Mouse (Mus musculus) forebrain, embryonic 10.5 days (tissue): Measurements from ENCODE around the gene Fasn. TPM values are rescaled to one million over a fixed set of nuclear protein-coding genes. Genes with fewer than 3 reads are reported as not detected.
"Not testable (repeated sequence)": the region's sequence is repeated elsewhere in the genome, so short reads cannot be mapped to it uniquely, and the experiment has no call there.

ENCODE experiments used
- DNase-seq: peaks from one replicate; pipeline ENCODE4 v3.0.0-alpha.2; 2017; ENCODE audit warnings: low spot score; ENCODE audit errors: extremely low spot score
- H3K27ac ChIP-seq: fragments of 300-500 bp; sonication (generic); 2 replicates; pipeline ENCODE4 v1.5.1; 2016; ENCODE audit warnings: mild to moderate bottlenecking
- H3K27me3 ChIP-seq: fragments of 300-500 bp; sonication (generic); 2 replicates; pipeline ENCODE4 v1.6.1; 2016; ENCODE audit warnings: mild to moderate bottlenecking; ENCODE audit not compliant: poor library complexity, severe bottlenecking
- H3K36me3 ChIP-seq: fragments of 300-500 bp; sonication (generic); replicated peaks from 2 replicates; pipeline ENCODE4 v1.6.1; 2016; ENCODE audit warnings: mild to moderate bottlenecking, moderate library complexity
- H3K4me1 ChIP-seq: fragments of 300-500 bp; sonication (generic); 2 replicates; pipeline ENCODE4 v1.6.1; 2016
- H3K4me3 ChIP-seq: fragments of 300-500 bp; sonication (generic); 2 replicates; pipeline ENCODE4 v1.5.1; 2016; ENCODE audit warnings: mild to moderate bottlenecking, moderate library complexity
- H3K9me3 ChIP-seq: fragments of 300-500 bp; sonication (generic); 2 replicates; pipeline ENCODE4 v1.6.1; 2016; ENCODE audit warnings: mild to moderate bottlenecking, moderate library complexity
- WGBS: fragments of 180-500 bp; shearing (Covaris S2); methylation state at CpG from one replicate; pipeline ENCODE4 v1.1.7; 2016; 5-methylcytosine and 5-hydroxymethylcytosine counted together
- polyA plus RNA-seq: library from polyadenylated mRNA; unstranded; fragments of >200 nt; fragmentation: Nextera tagmentation; extraction: Ambion mirVana; gene quantifications from 2 replicates; pipeline ENCODE4 v1.2.1, GENCODE M21; 2016

Gene Fasn
- polyA plus RNA-seq, 1 experiment from 2014 or later = 144 TPM

DNA sequence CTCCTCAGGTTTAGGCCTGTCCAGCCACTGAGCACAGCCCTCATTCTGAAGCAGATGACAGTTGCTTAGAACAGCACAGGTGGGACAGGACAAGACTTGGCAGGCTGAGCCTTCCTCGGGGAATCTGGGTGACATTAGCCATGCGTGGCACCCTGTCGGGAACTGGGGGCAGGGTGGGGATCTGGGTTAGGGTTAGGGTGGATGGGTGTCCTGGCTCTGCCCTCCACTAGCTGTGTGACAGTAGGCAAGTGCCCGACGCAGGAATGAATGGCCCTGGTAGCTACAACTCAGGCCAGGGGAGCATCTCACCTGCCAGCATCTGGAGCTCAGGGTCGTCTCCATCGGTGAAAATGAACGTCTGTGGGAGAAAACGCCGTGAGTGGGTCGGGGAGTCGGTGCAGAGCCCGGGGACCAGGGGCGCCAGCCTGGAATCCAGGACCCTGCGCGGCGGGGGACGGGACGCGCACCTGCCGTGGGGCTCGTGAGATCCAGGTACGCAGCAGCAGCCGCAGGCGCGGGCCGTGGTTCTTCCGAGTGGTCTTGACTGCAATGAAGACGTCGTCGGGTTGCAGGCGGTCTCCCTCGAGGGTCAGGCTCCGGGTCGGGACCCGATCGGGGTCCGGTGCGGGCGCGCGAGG, 40.8 kb downstream of the Fasn start:
- Histone ChIP-seq H3K4me3 (peak overlapping the region; percentile 99), H3K9me3 (no peaks in the 10 kb centered on the region), H3K27ac (peak overlapping the region; percentile 89), H3K27me3 (peaks cover 14% of the 10 kb centered on the region), H3K4me1 (peaks cover 31% of the 10 kb centered on the region), H3K36me3 (peaks cover 62% of the 10 kb centered on the region)
- WGBS = 2% methylated on average over 42 of the region's 42 CpGs
- no peak for DNase-seq

DNA sequence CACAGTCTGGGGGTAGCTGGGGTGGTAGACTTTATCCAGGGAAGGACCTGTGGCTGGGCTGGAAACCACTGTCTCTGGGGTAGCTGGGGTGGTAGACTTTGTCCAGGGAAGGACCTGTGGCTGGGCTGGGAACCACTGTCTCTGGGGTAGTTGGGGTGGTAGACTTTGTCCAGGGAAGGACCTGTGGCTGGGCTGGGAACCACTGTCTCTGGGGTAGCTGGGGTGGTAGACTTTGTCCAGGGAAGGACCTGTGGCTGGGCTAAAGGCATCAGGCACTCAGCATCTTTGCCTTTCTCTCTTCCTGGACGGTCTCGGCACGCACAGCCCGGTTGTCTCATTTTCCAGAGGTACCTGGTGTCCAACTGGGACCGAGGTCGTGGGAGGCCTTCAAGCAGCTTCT, 43.0 kb downstream of the Fasn start:
- H3K27ac ChIP-seq, H3K9me3 ChIP-seq, H3K4me3 ChIP-seq, DNase-seq: not testable (repeated sequence)
- WGBS = 98% methylated on average over 6 of the region's 6 CpGs
- Histone ChIP-seq H3K4me1 (peaks cover 41% of the 10 kb centered on the region), H3K27me3 (peaks cover 14% of the 10 kb centered on the region), H3K36me3 (peaks cover 40% of the 10 kb centered on the region)

GRCm38 (mm10) chr11:120779876-120780275, 44.5 kb downstream of the Fasn start:
- no peak for DNase-seq

DNA sequence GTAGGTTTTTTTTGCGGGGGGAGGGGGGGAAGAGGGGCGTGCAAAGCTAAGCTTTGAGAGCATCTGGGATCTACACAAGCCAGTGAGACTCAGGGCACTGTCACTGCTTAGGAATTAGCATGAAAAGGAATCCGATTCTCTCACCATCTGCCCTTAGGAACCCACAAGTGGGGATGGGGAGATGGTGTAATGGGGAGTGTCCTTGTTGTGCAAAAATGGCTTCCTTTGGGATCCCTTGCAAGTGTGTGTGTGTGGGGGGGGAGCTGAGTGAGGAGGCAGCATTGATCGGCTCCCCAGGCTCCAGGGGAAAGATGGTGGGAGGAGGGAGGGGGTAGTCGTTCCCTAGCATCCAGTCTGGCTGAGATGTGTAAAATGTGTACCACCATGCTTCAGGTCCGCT, 47.2 kb downstream of the Fasn start:
- Histone ChIP-seq H3K27me3 (no peaks in the 10 kb centered on the region), H3K9me3 (no peaks in the 10 kb centered on the region), H3K36me3 (peaks cover 20% of the 10 kb centered on the region), H3K4me1 (peaks cover 16% of the 10 kb centered on the region), H3K4me3 (no peak overlapping the region), H3K27ac (no peak overlapping the region)
- DNase-seq = no peak
- 37% methylated on average over 6 of the region's 6 CpGs for WGBS

More at GRCm38 (mm10) chr11:120779876-120780275, 44.5 kb downstream of the Fasn start:
- H3K27me3 ChIP-seq = peaks cover 14% of the 10 kb centered on the region
- no peaks in the 10 kb centered on the region for H3K9me3 ChIP-seq
- WGBS = 76% methylated on average over 1 of the region's 1 CpGs
- peaks cover 33% of the 10 kb centered on the region for H3K4me1 ChIP-seq
- no peak overlapping the region for H3K4me3 ChIP-seq
- H3K27ac ChIP-seq = no peak overlapping the region
- H3K36me3 ChIP-seq = peaks cover 28% of the 10 kb centered on the region

GRCm38 (mm10) chr11:120775774-120776469, 48.4 kb downstream of the Fasn start:
- Histone ChIP-seq H3K36me3 (peaks cover 11% of the 10 kb centered on the region), H3K27me3 (no peaks in the 10 kb centered on the region), H3K9me3 (no peaks in the 10 kb centered on the region), H3K4me1 (peaks cover 16% of the 10 kb centered on the region), H3K27ac (no peak overlapping the region), H3K4me3 (peak overlapping the region; percentile 13; the same call in 1 of the 2 replicates)
- 30% methylated on average over 15 of the region's 15 CpGs for WGBS
- DNase-seq = peak; percentile 91

DNA sequence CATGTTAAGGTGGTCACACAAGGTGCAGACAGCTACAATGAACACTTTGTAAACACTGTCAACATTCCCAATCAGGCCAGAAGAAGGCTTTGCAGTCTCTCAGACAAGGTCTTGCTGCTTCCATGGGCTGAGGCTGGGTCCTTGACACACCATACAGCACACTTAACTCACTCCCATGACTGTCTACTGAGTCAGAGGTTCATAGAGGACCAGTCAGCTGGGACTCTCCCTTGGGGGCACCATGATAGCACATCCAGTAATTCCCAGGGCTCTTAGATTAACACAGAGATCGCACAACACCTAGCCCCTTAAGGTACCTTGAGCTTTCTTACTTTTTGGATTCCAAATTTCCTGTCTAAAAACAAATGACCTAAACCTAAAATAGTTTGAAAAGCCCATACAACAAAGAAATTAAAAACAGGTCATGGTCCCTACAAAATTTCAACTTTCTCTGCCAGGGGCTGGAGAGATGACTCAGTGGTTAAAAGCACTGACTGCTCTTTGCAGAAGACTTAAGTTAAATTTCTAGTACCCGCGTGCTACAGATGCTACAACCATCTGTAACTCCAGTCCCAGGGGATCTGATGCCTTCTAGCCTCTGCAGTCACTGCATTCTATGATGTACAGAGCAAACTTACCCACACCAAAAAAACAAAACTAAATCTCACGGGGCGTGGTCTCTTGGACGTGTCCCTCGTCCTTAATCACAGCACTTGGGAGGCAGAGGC, 50.7 kb downstream of the Fasn start:
- Histone ChIP-seq H3K9me3 (no peaks in the 10 kb centered on the region), H3K27ac (no peak overlapping the region), H3K4me3 (no peak overlapping the region), H3K27me3 (no peaks in the 10 kb centered on the region), H3K4me1 (peaks cover 16% of the 10 kb centered on the region), H3K36me3 (no peaks in the 10 kb centered on the region)
- no peak for DNase-seq
- 91% methylated on average over 7 of the region's 7 CpGs for WGBS

GRCm38 (mm10) chr11:120772749-120773148, 51.6 kb downstream of the Fasn start:
- H3K27ac ChIP-seq = no peak overlapping the region
- 84% methylated on average over 3 of the region's 3 CpGs for WGBS
- no peaks in the 10 kb centered on the region for H3K36me3 ChIP-seq
- no peaks in the 10 kb centered on the region for H3K9me3 ChIP-seq
- H3K27me3 ChIP-seq = no peaks in the 10 kb centered on the region
- peaks cover 16% of the 10 kb centered on the region for H3K4me1 ChIP-seq
- no peak for DNase-seq
- no peak overlapping the region for H3K4me3 ChIP-seq

DNA sequence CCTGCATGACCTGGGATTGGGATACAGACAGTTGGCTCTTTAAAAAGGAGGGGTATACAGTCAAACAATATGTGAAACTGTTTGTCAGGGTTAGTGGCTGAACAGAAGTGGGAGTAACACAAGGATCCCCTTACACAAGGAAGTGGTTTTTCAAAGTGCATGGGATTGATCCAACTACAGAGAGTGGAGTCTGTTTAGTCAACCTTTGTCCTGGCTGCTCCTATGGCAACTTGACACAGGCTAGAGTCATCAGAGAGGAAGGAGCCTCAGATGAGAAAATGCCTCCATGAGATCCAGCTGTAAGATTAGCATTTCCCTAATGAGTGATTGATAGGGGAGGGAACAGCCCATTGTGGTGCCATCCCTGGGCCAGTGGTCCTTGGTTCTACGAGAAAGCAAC, 56.1 kb downstream of the Fasn start:
- Histone ChIP-seq H3K27me3 (peaks cover 14% of the 10 kb centered on the region; the same call in 1 of the 2 replicates), H3K27ac (no peak overlapping the region), H3K4me3 (no peak overlapping the region), H3K9me3 (no peaks in the 10 kb centered on the region), H3K36me3 (no peaks in the 10 kb centered on the region), H3K4me1 (no peaks in the 10 kb centered on the region)
- DNase-seq = no peak
- WGBS = 81% methylated on average over 1 of the region's 1 CpGs

DNA sequence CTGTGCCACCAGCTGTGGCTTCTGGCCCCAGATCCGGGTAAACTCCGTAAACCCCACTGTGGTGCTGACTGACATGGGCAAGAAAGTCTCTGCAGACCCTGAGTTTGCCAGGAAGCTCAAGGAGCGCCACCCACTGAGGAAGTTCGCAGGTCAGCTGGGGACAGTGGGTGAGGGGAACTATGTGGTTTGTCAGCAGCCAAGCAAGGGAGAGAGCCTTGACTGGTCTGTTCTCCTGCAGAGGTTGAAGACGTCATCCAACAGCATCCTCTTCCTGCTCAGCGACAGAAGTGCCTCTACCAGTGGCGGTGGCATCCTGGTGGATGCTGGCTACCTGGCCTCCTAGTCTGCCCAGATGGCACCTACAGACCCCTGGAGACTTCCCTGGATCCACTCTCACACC, 57.3 kb downstream of the Fasn start:
- not testable (repeated sequence) for DNase-seq, H3K4me1 ChIP-seq, H3K9me3 ChIP-seq, H3K36me3 ChIP-seq, H3K27ac ChIP-seq, H3K4me3 ChIP-seq
- WGBS = 80% methylated on average over 4 of the region's 7 CpGs
- peaks cover 25% of the 10 kb centered on the region for H3K27me3 ChIP-seq

GRCm38 (mm10) chr11:120763121-120763999, 61.0 kb downstream of the Fasn start:
- Histone ChIP-seq H3K9me3 (peaks cover 16% of the 10 kb centered on the region), H3K27me3 (peaks cover 34% of the 10 kb centered on the region)
- H3K4me3 ChIP-seq, H3K4me1 ChIP-seq, H3K27ac ChIP-seq, H3K36me3 ChIP-seq, DNase-seq: not testable (repeated sequence)
- 4% methylated on average over 9 of the region's 23 CpGs for WGBS

DNA sequence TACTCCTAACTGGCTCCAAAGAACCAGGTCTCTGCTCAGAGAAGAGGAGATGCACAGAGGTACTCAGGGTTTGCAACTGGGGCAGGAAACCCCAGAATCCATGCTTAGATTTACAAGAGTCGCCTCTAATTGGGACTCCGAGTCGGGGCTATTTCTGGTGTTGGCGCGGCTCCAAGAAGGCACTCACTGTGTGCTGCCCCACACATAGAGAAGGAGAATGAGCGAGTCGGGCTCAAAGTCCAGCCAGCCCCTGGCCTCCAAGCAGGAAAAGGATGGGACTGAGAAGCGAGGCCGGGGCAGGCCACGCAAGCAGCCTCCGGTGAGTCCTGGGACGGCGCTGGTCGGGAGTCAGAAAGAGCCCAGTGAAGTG, 61.7 kb downstream of the Fasn start, which contains the start of gene Hmga1b:
Gene Hmga1b, plus strand, starts transcription at position 123 of the 370 bp plus-strand sequence.
- not testable (repeated sequence) for H3K27ac ChIP-seq, DNase-seq, H3K36me3 ChIP-seq, H3K4me3 ChIP-seq, H3K4me1 ChIP-seq
- Histone ChIP-seq H3K9me3 (peaks cover 24% of the 10 kb centered on the region), H3K27me3 (peaks cover 34% of the 10 kb centered on the region)
- WGBS = 21% methylated on average over 14 of the region's 14 CpGs
